Mouse (Mus musculus) lung, postnatal 4 days (tissue): ENCODE measurements around the gene Kcnk10.

ENCODE experiments used
- DNase-seq, 2 experiments: peaks; one replicate each; pipeline ENCODE4 v3.0.0; 2021

Kcnk10 gene

GRCm38 (mm10) chr12:98505601-98506000 lies 72.5 kb downstream of the Kcnk10 start:
- DNase-seq, result no peak

GRCm38 (mm10) chr12:98501528-98502280 lies 76.4 kb downstream of the Kcnk10 start:
- DNase-seq, result no peak

GRCm38 (mm10) chr12:98501045-98501444 lies 77.1 kb downstream of the Kcnk10 start:
- no peak for DNase-seq

GRCm38 (mm10) chr12:98481460-98481859 lies 96.7 kb downstream of the Kcnk10 start:
- DNase-seq, result no peak

GRCm38 (mm10) chr12:98481048-98481447 lies 97.1 kb downstream of the Kcnk10 start:
- DNase-seq, result no peak

GRCm38 (mm10) chr12:98477673-98478461 lies 100.2 kb downstream of the Kcnk10 start:
- DNase-seq, result no peak

- DNase-seq, result no peak
Observed at GRCm38 (mm10) chr12:98471232-98471631, 106.9 kb downstream of the Kcnk10 start.

GRCm38 (mm10) chr12:98470097-98470496 lies 108.0 kb downstream of the Kcnk10 start:
- DNase-seq, result no peak

GRCm38 (mm10) chr12:98467793-98468192 lies 110.3 kb downstream of the Kcnk10 start:
- no peak for DNase-seq

- DNase-seq, result no peak
Observed at GRCm38 (mm10) chr12:98459889-98460288, 118.2 kb downstream of the Kcnk10 start.

- DNase-seq, result no peak
Observed at GRCm38 (mm10) chr12:98458944-98459343, 119.2 kb downstream of the Kcnk10 start.

- DNase-seq, result no peak
Observed at GRCm38 (mm10) chr12:98458516-98458915, 119.6 kb downstream of the Kcnk10 start.

- DNase-seq, result no peak
Observed at GRCm38 (mm10) chr12:98453161-98453560, 124.9 kb downstream of the Kcnk10 start.

- DNase-seq, result no peak
Observed at GRCm38 (mm10) chr12:98452646-98453045, 125.5 kb downstream of the Kcnk10 start.

GRCm38 (mm10) chr12:98445637-98446036 lies 132.5 kb downstream of the Kcnk10 start:
- DNase-seq, result no peak

GRCm38 (mm10) chr12:98444860-98445259 lies 133.2 kb downstream of the Kcnk10 start:
- DNase-seq, result no peak

GRCm38 (mm10) chr12:98443754-98444153 lies 134.4 kb downstream of the Kcnk10 start:
- DNase-seq, result no peak

GRCm38 (mm10) chr12:98438080-98438479 lies 140.0 kb downstream of the Kcnk10 start:
- no peak for DNase-seq

GRCm38 (mm10) chr12:98430683-98431082 lies 147.4 kb downstream of the Kcnk10 start:
- no peak for DNase-seq

- DNase-seq, result no peak
Observed at GRCm38 (mm10) chr12:98421340-98421739, 156.8 kb downstream of the Kcnk10 start.

- DNase-seq, result no peak
Observed at GRCm38 (mm10) chr12:98419849-98420248, 158.3 kb downstream of the Kcnk10 start.

- no peak for DNase-seq
Observed at GRCm38 (mm10) chr12:98409580-98409979, 168.5 kb downstream of the Kcnk10 start.

- no peak for DNase-seq
Observed at GRCm38 (mm10) chr12:98406598-98406997, 171.5 kb downstream of the Kcnk10 start.

- DNase-seq, result no peak
Observed at GRCm38 (mm10) chr12:98406076-98406475, 172.0 kb downstream of the Kcnk10 start.
